Comparison of ENCODE assay signal across 8 mouse cellular contexts in genomic region chr4:49321903-49322635, GRCm38 (mm10).
DNase-seq lines count a peak whose midpoint lies in the region; ATAC-seq and TF ChIP-seq lines count a peak whose summit lies in the region.

No protein-coding gene starts in this region.

- no peak for TF ChIP-seq POLR2A in cerebellum, adult 2 months (IDR thresholded peaks at IDR 0.05; ENCODE audit: borderline replicate concordance, insufficient read depth, low read length)

- no peak for ATAC-seq in liver, postnatal 0 days
- ATAC-seq in liver, embryonic 11.5 days (replicated peaks; ENCODE audit: low FRiP score), result no peak
- ATAC-seq in midbrain, embryonic 12.5 days (ENCODE audit: low FRiP score, low read depth), result peak; percentile 79

- peak in 1 of 2 experiments; percentile 20 for DNase-seq in cerebellum, adult 2 months
- DNase-seq in cerebellum, postnatal 36 days, result no peak
- no peak for DNase-seq in liver, postnatal 0 days
- DNase-seq in liver, embryonic 11.5 days (ENCODE audit: low spot score), result no peak
- DNase-seq in embryo, embryonic 11.5 days (ENCODE audit: low read depth, low spot score), result peak; percentile 22
- no peak for DNase-seq in thymus, postnatal 10 days (ENCODE audit: low spot score in 2 of 2)
- DNase-seq in right cerebral cortex, postnatal 10 days (ENCODE audit: low spot score in 2 of 2), result no peak

- H3K9me3 ChIP-seq in liver, postnatal 0 days (ENCODE audit: low read length), result no peaks in the 10 kb centered on the region
- no peaks in the 10 kb centered on the region for H3K9me3 ChIP-seq in liver, embryonic 11.5 days (ENCODE audit: control insufficient read depth, low read length)
- no peaks in the 10 kb centered on the region for H3K9me3 ChIP-seq in midbrain, embryonic 12.5 days

- no peak overlapping the region for H3K27ac ChIP-seq in cerebellum, adult 2 months (ENCODE audit: insufficient read depth, low read length)
- H3K27ac ChIP-seq in liver, postnatal 0 days (ENCODE audit: low read depth), result no peak overlapping the region
- no peak overlapping the region for H3K27ac ChIP-seq in liver, embryonic 11.5 days (ENCODE audit: low read depth, low read length)
- H3K27ac ChIP-seq in midbrain, embryonic 12.5 days (replicated peaks), result no peak overlapping the region

- H3K4me2 ChIP-seq in liver, postnatal 0 days (ENCODE audit: low read depth, low read length), result no peak overlapping the region
- H3K4me2 ChIP-seq in liver, embryonic 11.5 days, result no peak overlapping the region
- no peak overlapping the region for H3K4me2 ChIP-seq in midbrain, embryonic 12.5 days (replicated peaks)

- no peak overlapping the region for H3K4me3 ChIP-seq in cerebellum, adult 2 months (replicated peaks; ENCODE audit: insufficient read depth, low read depth, low read length)
- H3K4me3 ChIP-seq in liver, postnatal 0 days (ENCODE audit: low read depth, low read length), result no peak overlapping the region
- H3K4me3 ChIP-seq in liver, embryonic 11.5 days (ENCODE audit: low read depth, low read length), result no peak overlapping the region
- H3K4me3 ChIP-seq in midbrain, embryonic 12.5 days, result no peak overlapping the region

- no peak for TF ChIP-seq EP300 in liver, postnatal 0 days (IDR thresholded peaks at IDR 0.05; ENCODE audit: low read depth)

- H3K9ac ChIP-seq in liver, postnatal 0 days (replicated peaks), result no peak overlapping the region
- H3K9ac ChIP-seq in liver, embryonic 11.5 days (ENCODE audit: low read depth, low read length), result no peak overlapping the region
- no peak overlapping the region for H3K9ac ChIP-seq in midbrain, embryonic 12.5 days (replicated peaks)

- H3K36me3 ChIP-seq in liver, postnatal 0 days (replicated peaks; ENCODE audit: insufficient read depth, low read length), result no peaks in the 10 kb centered on the region
- H3K36me3 ChIP-seq in liver, embryonic 11.5 days (ENCODE audit: control insufficient read depth, insufficient read depth, low read length), result no peaks in the 10 kb centered on the region
- H3K36me3 ChIP-seq in midbrain, embryonic 12.5 days, result no peaks in the 10 kb centered on the region

- H3K27me3 ChIP-seq in cerebellum, adult 2 months (ENCODE audit: control insufficient read depth, insufficient read depth, low read length), result no peaks in the 10 kb centered on the region
- no peaks in the 10 kb centered on the region for H3K27me3 ChIP-seq in liver, postnatal 0 days (ENCODE audit: insufficient read depth, low read length)
- no peaks in the 10 kb centered on the region for H3K27me3 ChIP-seq in liver, embryonic 11.5 days (replicated peaks; ENCODE audit: control insufficient read depth, insufficient read depth, low read length)
- no peaks in the 10 kb centered on the region for H3K27me3 ChIP-seq in midbrain, embryonic 12.5 days

- WGBS in cerebellum, adult 2 months, result 59% methylated on average over 6 of the region's 6 CpGs
- WGBS in liver, postnatal 0 days (ENCODE audit: insufficient replicate concordance), result 53% methylated on average over 6 of the region's 6 CpGs
- 52% methylated on average over 6 of the region's 6 CpGs for WGBS in liver, embryonic 11.5 days
- WGBS in midbrain, embryonic 12.5 days, result 57% methylated on average over 6 of the region's 6 CpGs

- TF ChIP-seq CTCF in cerebellum, adult 2 months (IDR thresholded peaks at IDR 0.05; ENCODE audit: borderline replicate concordance, insufficient read depth, low read depth, low read length), result peak; percentile 65
- TF ChIP-seq CTCF in liver, postnatal 0 days (IDR thresholded peaks at IDR 0.05; ENCODE audit: low read depth), result peak; percentile 79

- no peaks in the 10 kb centered on the region for H3K4me1 ChIP-seq in cerebellum, adult 2 months (ENCODE audit: control insufficient read depth, insufficient read depth, low read length)
- no peaks in the 10 kb centered on the region for H3K4me1 ChIP-seq in liver, postnatal 0 days (ENCODE audit: insufficient read depth)
- no peaks in the 10 kb centered on the region for H3K4me1 ChIP-seq in liver, embryonic 11.5 days (replicated peaks; ENCODE audit: control insufficient read depth, insufficient read depth, low read length)
- no peaks in the 10 kb centered on the region for H3K4me1 ChIP-seq in midbrain, embryonic 12.5 days
